Mouse (Mus musculus): ENCODE results near the gene Ramp3.

Ramp3 gene

GRCm38 (mm10) chr11:6670826-6671225 is 12.5 kb downstream of the Ramp3 start:
- no peak for DNase-seq (ENCODE audit: low spot score)

- no peak for DNase-seq (ENCODE audit: low spot score)
Observed at GRCm38 (mm10) chr11:6674701-6675100, 16.4 kb downstream of the Ramp3 start.

- DNase-seq (ENCODE audit: low spot score): no peak
Observed at GRCm38 (mm10) chr11:6675402-6675801, 17.1 kb downstream of the Ramp3 start.

GRCm38 (mm10) chr11:6676641-6677040 is 18.3 kb downstream of the Ramp3 start:
- no peak for DNase-seq (ENCODE audit: low spot score)

- DNase-seq (ENCODE audit: low spot score): no peak
Observed at GRCm38 (mm10) chr11:6677530-6677929, 19.2 kb downstream of the Ramp3 start.

- DNase-seq (ENCODE audit: low spot score): no peak
Observed at GRCm38 (mm10) chr11:6679694-6680396, 21.5 kb downstream of the Ramp3 start.

GRCm38 (mm10) chr11:6680397-6680818 is 22.1 kb downstream of the Ramp3 start:
- peak; percentile 20 for DNase-seq (ENCODE audit: low spot score)

- DNase-seq (ENCODE audit: low spot score): no peak
Observed at GRCm38 (mm10) chr11:6684741-6685140, 26.4 kb downstream of the Ramp3 start.

GRCm38 (mm10) chr11:6688888-6689287 is 30.6 kb downstream of the Ramp3 start:
- no peak for DNase-seq (ENCODE audit: low spot score)

GRCm38 (mm10) chr11:6692341-6692740 is 34.0 kb downstream of the Ramp3 start:
- DNase-seq (ENCODE audit: low spot score): no peak

GRCm38 (mm10) chr11:6694114-6694513 is 35.8 kb downstream of the Ramp3 start:
- no peak for DNase-seq (ENCODE audit: low spot score)

GRCm38 (mm10) chr11:6695176-6695575 is 36.9 kb downstream of the Ramp3 start:
- DNase-seq (ENCODE audit: low spot score): no peak

GRCm38 (mm10) chr11:6696551-6696950 is 38.2 kb downstream of the Ramp3 start:
- DNase-seq (ENCODE audit: low spot score): no peak

GRCm38 (mm10) chr11:6697751-6698150 is 39.4 kb downstream of the Ramp3 start:
- no peak for DNase-seq (ENCODE audit: low spot score)

GRCm38 (mm10) chr11:6698281-6698680 is 40.0 kb downstream of the Ramp3 start:
- no peak for DNase-seq (ENCODE audit: low spot score)

GRCm38 (mm10) chr11:6702258-6702657 is 43.9 kb downstream of the Ramp3 start:
- DNase-seq (ENCODE audit: low spot score): peak; percentile 4

GRCm38 (mm10) chr11:6704851-6705250 is 46.5 kb downstream of the Ramp3 start:
- DNase-seq (ENCODE audit: low spot score): no peak

- no peak for DNase-seq (ENCODE audit: low spot score)
Observed at GRCm38 (mm10) chr11:6705516-6705915, 47.2 kb downstream of the Ramp3 start.

- no peak for DNase-seq (ENCODE audit: low spot score)
Observed at GRCm38 (mm10) chr11:6706796-6707195, 48.5 kb downstream of the Ramp3 start.

GRCm38 (mm10) chr11:6708437-6708836 is 50.1 kb downstream of the Ramp3 start:
- no peak for DNase-seq (ENCODE audit: low spot score)

- no peak for DNase-seq (ENCODE audit: low spot score)
Observed at GRCm38 (mm10) chr11:6710409-6710808, 52.1 kb downstream of the Ramp3 start.

GRCm38 (mm10) chr11:6720746-6721145 is 62.4 kb downstream of the Ramp3 start:
- no peak for DNase-seq (ENCODE audit: low spot score)

- no peak for DNase-seq (ENCODE audit: low spot score)
Observed at GRCm38 (mm10) chr11:6726921-6727320, 68.6 kb downstream of the Ramp3 start.

Data from urinary bladder, postnatal 25 days (tissue).